Mouse (Mus musculus): Measurements from ENCODE around the gene Mogat2. TPM values are rescaled to one million over a fixed set of nuclear protein-coding genes. Genes with fewer than 3 reads are reported as not detected.
A peak's percentile ranks its signal among the peaks of the same experiment; 100 is the strongest.

Gene Mogat2
- polyA plus RNA-seq, 1 experiment from 2014 or later = 0.55 TPM

DNA sequence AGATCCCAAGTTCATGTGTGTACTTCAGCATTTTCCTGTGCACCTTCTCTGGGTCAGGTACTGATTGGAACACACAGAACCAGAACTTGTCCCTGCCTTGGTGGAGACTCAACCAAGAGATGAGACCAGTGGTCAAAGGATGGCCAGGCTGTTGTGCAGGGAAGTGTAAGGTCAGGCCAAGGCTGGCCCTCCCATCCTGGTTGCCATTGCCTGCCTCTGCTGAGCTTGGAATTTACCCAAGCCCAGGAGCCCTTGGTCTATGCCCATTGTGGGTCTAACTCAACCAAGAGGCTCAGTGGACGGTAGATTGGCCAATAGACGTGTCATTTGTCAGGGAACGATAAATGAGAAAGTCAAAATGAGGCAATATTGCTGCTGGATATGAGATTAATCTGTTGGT is 53.0 kb downstream of the Mogat2 start:
- Histone ChIP-seq H3K4me1 (ENCODE audit: insufficient read depth, low read depth, low read length) (no peaks in the 10 kb centered on the region; the same call in 1 of the 2 replicates), H3K4me2 (replicated peaks; ENCODE audit: low read depth, low read length) (no peak overlapping the region), H3K27me3 (replicated peaks; ENCODE audit: insufficient read depth, low read length) (no peaks in the 10 kb centered on the region), H3K9me3 (ENCODE audit: low read length) (no peaks in the 10 kb centered on the region), H3K36me3 (ENCODE audit: insufficient read depth, low read length) (no peaks in the 10 kb centered on the region), H3K9ac (replicated peaks; ENCODE audit: low read depth) (no peak overlapping the region), H3K27ac (ENCODE audit: low read length) (no peak overlapping the region), H3K4me3 (ENCODE audit: low read depth, low read length) (no peak overlapping the region)
- ATAC-seq (no peak), DNase-seq (ENCODE audit: low spot score) (no peak)
- TF ChIP-seq CTCF (IDR thresholded peaks at IDR 0.05) (no peak), EP300 (IDR thresholded peaks at IDR 0.05) (no peak)
- 78% methylated on average over 3 of the region's 3 CpGs for WGBS

DNA sequence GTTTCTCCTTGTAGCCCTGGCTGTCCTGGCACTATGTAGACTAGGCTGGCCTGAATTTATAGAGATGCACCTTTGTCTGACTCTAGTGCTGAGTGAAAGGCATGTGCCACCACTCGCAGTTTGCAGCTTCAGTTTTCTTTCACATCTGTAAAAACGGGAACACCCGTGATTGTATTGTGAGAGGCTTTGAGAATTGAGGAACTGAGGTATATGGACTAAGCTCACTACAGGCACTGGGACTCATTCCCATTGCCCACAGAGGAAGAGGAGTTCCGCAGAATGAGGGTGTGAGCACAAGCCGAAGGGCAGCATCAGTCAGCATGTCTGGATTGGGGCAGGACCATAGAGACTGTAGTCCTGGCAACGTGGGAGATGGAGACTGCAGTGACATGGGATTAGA is 54.7 kb downstream of the Mogat2 start:
- 71% methylated on average over 6 of the region's 6 CpGs for WGBS
- no peak overlapping the region for H3K4me2 ChIP-seq (replicated peaks; ENCODE audit: low read depth, low read length)
- no peak for ATAC-seq

GRCm38 (mm10) chr7:99182432-99183172 is 55.8 kb downstream of the Mogat2 start, which contains the start of gene Dgat2:
Dgat2 (minus strand) TSS chr7:99182719.
- Histone ChIP-seq H3K9me3 (ENCODE audit: low read length) (no peaks in the 10 kb centered on the region), H3K4me3 (ENCODE audit: low read depth, low read length) (peak within 1 kb of the TSS; percentile 71), H3K4me1 (ENCODE audit: insufficient read depth, low read depth, low read length) (peaks cover 2% of the 10 kb centered on the region; the same call in 1 of the 2 replicates), H3K27ac (ENCODE audit: low read length) (peak within 1 kb of the TSS; percentile 78), H3K4me2 (replicated peaks; ENCODE audit: low read depth, low read length) (peak within 1 kb of the TSS; percentile 95), H3K9ac (replicated peaks; ENCODE audit: low read depth) (peak within 1 kb of the TSS; percentile 58), H3K27me3 (replicated peaks; ENCODE audit: insufficient read depth, low read length) (no peaks in the 10 kb centered on the region), H3K36me3 (ENCODE audit: insufficient read depth, low read length) (no peaks in the 10 kb centered on the region)
- TF ChIP-seq EP300 (IDR thresholded peaks at IDR 0.05) = peak; percentile 84
- no peak; the same call in 1 of the 2 replicates for TF ChIP-seq CTCF (IDR thresholded peaks at IDR 0.05)
- ATAC-seq = peak; percentile 95
- peak; percentile 97 for DNase-seq (ENCODE audit: low spot score)
- 1% methylated on average over 63 of the region's 63 CpGs for WGBS

More for the DNA sequence above, 54.7 kb downstream of the Mogat2 start:
- H3K27me3 ChIP-seq (replicated peaks; ENCODE audit: insufficient read depth, low read length) = no peaks in the 10 kb centered on the region
- peaks cover 2% of the 10 kb centered on the region; the same call in 1 of the 2 replicates for H3K4me1 ChIP-seq (ENCODE audit: insufficient read depth, low read depth, low read length)
- no peak overlapping the region for H3K4me3 ChIP-seq (ENCODE audit: low read depth, low read length)
- H3K27ac ChIP-seq (ENCODE audit: low read length) = no peak overlapping the region
- H3K9ac ChIP-seq (replicated peaks; ENCODE audit: low read depth) = no peak overlapping the region
- DNase-seq (ENCODE audit: low spot score) = no peak
- H3K36me3 ChIP-seq (ENCODE audit: insufficient read depth, low read length) = no peaks in the 10 kb centered on the region
- no peaks in the 10 kb centered on the region for H3K9me3 ChIP-seq (ENCODE audit: low read length)
- TF ChIP-seq CTCF (IDR thresholded peaks at IDR 0.05) = no peak

DNA sequence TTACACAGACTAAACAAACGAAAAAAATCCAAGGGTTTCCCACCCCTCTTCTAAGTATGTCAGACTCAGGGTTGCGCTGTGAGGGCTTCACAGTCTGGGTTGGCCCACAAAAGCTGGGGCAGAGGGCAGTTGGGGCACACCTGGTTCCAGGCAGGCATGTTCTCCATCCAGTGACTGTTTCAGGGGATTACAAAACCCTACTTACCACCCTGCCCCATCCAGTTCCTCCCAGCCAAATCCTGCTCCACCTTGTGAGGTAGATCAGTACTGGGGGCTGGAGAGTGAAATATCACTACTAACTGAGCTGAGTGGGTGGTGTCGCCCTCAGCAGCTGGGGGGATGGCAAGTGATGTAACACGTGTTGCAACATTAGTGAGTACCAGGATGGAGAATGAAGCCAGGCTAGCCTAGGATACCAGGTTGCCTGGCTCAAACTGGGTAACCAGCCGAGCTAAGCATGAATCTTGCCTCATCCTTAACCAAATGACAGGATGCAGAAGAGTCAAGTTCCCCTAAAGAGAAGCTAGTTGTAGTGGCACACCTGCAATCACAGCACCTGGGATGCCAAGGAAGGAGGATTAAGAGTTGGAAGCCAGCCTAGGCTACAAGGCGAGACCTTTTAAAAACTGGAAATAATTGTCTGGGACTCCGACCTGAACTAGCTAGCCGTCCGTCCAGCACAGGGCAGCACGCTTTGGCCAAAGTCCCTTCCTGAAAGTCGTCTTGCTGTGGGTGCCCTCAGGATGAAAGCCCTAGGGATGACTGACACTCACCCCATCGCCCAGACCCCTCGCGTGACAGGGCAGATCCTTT is 56.6 kb downstream of the Mogat2 start:
- Histone ChIP-seq H3K4me1 (ENCODE audit: insufficient read depth, low read depth, low read length) (peaks cover 2% of the 10 kb centered on the region; the same call in 1 of the 2 replicates), H3K27ac (ENCODE audit: low read length) (peak overlapping the region; percentile 78), H3K4me3 (ENCODE audit: low read depth, low read length) (peak overlapping the region; percentile 71), H3K36me3 (ENCODE audit: insufficient read depth, low read length) (no peaks in the 10 kb centered on the region), H3K27me3 (replicated peaks; ENCODE audit: insufficient read depth, low read length) (no peaks in the 10 kb centered on the region), H3K9me3 (ENCODE audit: low read length) (no peaks in the 10 kb centered on the region), H3K9ac (replicated peaks; ENCODE audit: low read depth) (peak overlapping the region; percentile 58), H3K4me2 (replicated peaks; ENCODE audit: low read depth, low read length) (peak overlapping the region; percentile 95)
- 17% methylated on average over 14 of the region's 14 CpGs for WGBS
- DNase-seq (ENCODE audit: low spot score) = peak; percentile 56
- peak; percentile 23 for ATAC-seq
- TF ChIP-seq CTCF (IDR thresholded peaks at IDR 0.05) (no peak), EP300 (IDR thresholded peaks at IDR 0.05) (no peak)

DNA sequence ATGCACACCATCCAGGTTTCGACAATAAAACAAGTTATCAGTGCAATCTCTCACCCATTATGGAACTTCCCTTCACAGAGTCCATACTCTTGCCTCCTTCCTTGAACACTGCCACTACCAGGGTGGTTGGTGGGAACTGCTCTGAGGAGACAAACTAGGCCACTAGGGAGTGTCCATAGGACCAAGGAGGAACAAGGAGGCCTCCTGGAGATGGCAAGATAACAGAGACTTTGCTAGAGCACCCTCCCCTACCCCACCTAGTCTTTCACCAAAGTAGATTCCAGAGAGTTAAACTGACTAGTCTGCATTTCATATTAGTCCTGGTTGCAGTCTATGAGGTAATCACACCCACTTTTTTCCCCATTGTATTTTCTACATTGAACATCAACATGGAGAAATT is 58.3 kb downstream of the Mogat2 start:
- H3K4me2 ChIP-seq (replicated peaks; ENCODE audit: low read depth, low read length) = no peak overlapping the region
- WGBS = 64% methylated on average over 1 of the region's 1 CpGs
- peaks cover 2% of the 10 kb centered on the region; the same call in 1 of the 2 replicates for H3K4me1 ChIP-seq (ENCODE audit: insufficient read depth, low read depth, low read length)
- DNase-seq (ENCODE audit: low spot score) (no peak), ATAC-seq (no peak)
- no peak overlapping the region for H3K27ac ChIP-seq (ENCODE audit: low read length)
- no peaks in the 10 kb centered on the region for H3K27me3 ChIP-seq (replicated peaks; ENCODE audit: insufficient read depth, low read length)
- H3K9ac ChIP-seq (replicated peaks; ENCODE audit: low read depth) = no peak overlapping the region
- TF ChIP-seq EP300 (IDR thresholded peaks at IDR 0.05) = no peak
- TF ChIP-seq CTCF (IDR thresholded peaks at IDR 0.05) = peak; percentile 5; the same call in 1 of the 2 replicates
- no peaks in the 10 kb centered on the region for H3K9me3 ChIP-seq (ENCODE audit: low read length)
- H3K4me3 ChIP-seq (ENCODE audit: low read depth, low read length) = no peak overlapping the region
- H3K36me3 ChIP-seq (ENCODE audit: insufficient read depth, low read length) = no peaks in the 10 kb centered on the region

- 87% methylated on average over 9 of the region's 9 CpGs for WGBS
- no peak for ATAC-seq
- no peak overlapping the region for H3K4me2 ChIP-seq (replicated peaks; ENCODE audit: low read depth, low read length)
Observed at GRCm38 (mm10) chr7:99179271-99179670, 59.1 kb downstream of the Mogat2 start.

More at GRCm38 (mm10) chr7:99179271-99179670, 59.1 kb downstream of the Mogat2 start:
- H3K9ac ChIP-seq (replicated peaks; ENCODE audit: low read depth) = no peak overlapping the region
- no peaks in the 10 kb centered on the region for H3K27me3 ChIP-seq (replicated peaks; ENCODE audit: insufficient read depth, low read length)
- H3K9me3 ChIP-seq (ENCODE audit: low read length) = no peaks in the 10 kb centered on the region
- TF ChIP-seq EP300 (IDR thresholded peaks at IDR 0.05) = no peak
- TF ChIP-seq CTCF (IDR thresholded peaks at IDR 0.05) = no peak
- H3K4me3 ChIP-seq (ENCODE audit: low read depth, low read length) = no peak overlapping the region
- H3K36me3 ChIP-seq (ENCODE audit: insufficient read depth, low read length) = no peaks in the 10 kb centered on the region
- no peak overlapping the region for H3K27ac ChIP-seq (ENCODE audit: low read length)
- DNase-seq (ENCODE audit: low spot score) = no peak
- peaks cover 2% of the 10 kb centered on the region; the same call in 1 of the 2 replicates for H3K4me1 ChIP-seq (ENCODE audit: insufficient read depth, low read depth, low read length)
